Comparison of ENCODE assay signal across 7 mouse cellular contexts in genomic region chrX:162760115-162760942, GRCm38 (mm10). TPM values are rescaled to one million over a fixed set of nuclear protein-coding genes. Genes with fewer than 3 reads are reported as not detected.
A peak's percentile ranks its signal among the peaks of the same experiment; 100 is the strongest.
DNase-seq lines count a peak whose midpoint lies in the region; ATAC-seq lines count a peak whose summit lies in the region.

Gene Rbbp7 (plus strand): TSS chrX:162760402.

- intact Hi-C loops in left cerebral cortex, postnatal 25 days (cut with DNase I) = loop anchor here (1.0 to 5.0 kb wide), 2 partner anchors 25 to 238 kb away; no protein-coding TSS in a partner anchor

- H3K4me3 ChIP-seq in intestine, embryonic 15.5 days (replicated peaks) = peak within 1 kb of the TSS; percentile 60
- H3K4me3 ChIP-seq in midbrain, embryonic 10.5 days = peak within 1 kb of the TSS; percentile 74

- peak; percentile 95 to 97 for DNase-seq in adrenal gland, adult (ENCODE audit: inconsistent age in 2 of 2, low spot score in 1 of 2)
- peak; percentile 92 for DNase-seq in embryo, embryonic 10.5 days (ENCODE audit: low spot score)
- peak; percentile 95 for DNase-seq in gastrocnemius, postnatal 25 days
- peak; percentile 88 to 94 for DNase-seq in left cerebral cortex, postnatal 25 days (ENCODE audit: low spot score in 2 of 2)
- peak; percentile 91 for DNase-seq in midbrain, embryonic 10.5 days (ENCODE audit: low spot score)
- DNase-seq in right cerebral cortex, postnatal 4 days = peak; percentile 85

- peak; percentile 95 for ATAC-seq in intestine, embryonic 15.5 days

- WGBS in intestine, embryonic 15.5 days = 21% methylated on average over 73 of the region's 100 CpGs
- 18% methylated on average over 92 of the region's 100 CpGs for WGBS in midbrain, embryonic 10.5 days

- H3K4me1 ChIP-seq in intestine, embryonic 15.5 days (replicated peaks) = no peaks in the 10 kb centered on the region
- H3K4me1 ChIP-seq in midbrain, embryonic 10.5 days = peaks cover 13% of the 10 kb centered on the region

- H3K27ac ChIP-seq in intestine, embryonic 15.5 days = peak within 1 kb of the TSS; percentile 97
- peak within 1 kb of the TSS; percentile 93 for H3K27ac ChIP-seq in midbrain, embryonic 10.5 days (replicated peaks)

- no peaks in the 10 kb centered on the region for H3K27me3 ChIP-seq in intestine, embryonic 15.5 days (replicated peaks)
- peaks cover 16% of the 10 kb centered on the region for H3K27me3 ChIP-seq in midbrain, embryonic 10.5 days (ENCODE audit: low read depth, poor library complexity, severe bottlenecking)

- no peaks in the 10 kb centered on the region for H3K9me3 ChIP-seq in intestine, embryonic 15.5 days
- H3K9me3 ChIP-seq in midbrain, embryonic 10.5 days (replicated peaks) = peaks cover 8% of the 10 kb centered on the region

- no peaks in the 10 kb centered on the region for H3K36me3 ChIP-seq in intestine, embryonic 15.5 days
- peaks cover 23% of the 10 kb centered on the region for H3K36me3 ChIP-seq in midbrain, embryonic 10.5 days

- peak within 1 kb of the TSS; percentile 74 for H3K9ac ChIP-seq in intestine, embryonic 15.5 days

- H3K4me2 ChIP-seq in intestine, embryonic 15.5 days (replicated peaks) = peak within 1 kb of the TSS; percentile 48

RNA-seq across cellular contexts. Expression of gene Rbbp7, which starts in this region (rescaled TPM):
- total RNA-seq in gastrocnemius, postnatal 25 days (2021) = 10 to 100 TPM; 78.9 to 86.9 TPM
- polyA plus RNA-seq in intestine, embryonic 15.5 days (2015; fragmentation: Nextera tagmentation; extraction: Ambion mirVana) = 833 and 878 TPM in 2 replicates
- 100 to 1,000 TPM; 135 to 145 TPM for total RNA-seq in left cerebral cortex, postnatal 25 days (2021)
- polyA plus RNA-seq in midbrain, embryonic 10.5 days (2016; fragmentation: Nextera tagmentation; extraction: Ambion mirVana) = 384 and 412 TPM in 2 replicates

Comparison
In these comparisons a context has a peak if more than half of its experiments do, and no peak if none do; other contexts are left out.
1. Peak in every context shown above with its lines: DNase-seq, ATAC-seq, H3K4me3 ChIP-seq and H3K27ac ChIP-seq.